19 mouse cellular contexts compared by ENCODE assay signal in genomic region chr13:85863745-85864144, GRCm38 (mm10).
DNase-seq lines count a peak whose midpoint lies in the region; ATAC-seq and TF ChIP-seq lines count a peak whose summit lies in the region.
"Had no signal": no experiment of that assay in that cellular context is flagged by ENCODE, and none has a peak within 500 bp of the region (broad histone marks: within the 10 kb centered on the region; RNA-seq: fewer than 3 reads in every experiment).

No protein-coding gene starts in this region.

- H3K27ac ChIP-seq in forebrain, embryonic 15.5 days (replicated peaks): no peak overlapping the region
- no peak overlapping the region for H3K27ac ChIP-seq in forebrain, embryonic 10.5 days
- H3K27ac ChIP-seq in forebrain, postnatal 0 days (ENCODE audit: low read depth, low read length): no peak overlapping the region
- no peak overlapping the region for H3K27ac ChIP-seq in intestine, embryonic 15.5 days
- H3K27ac ChIP-seq: embryonic facial prominence, embryonic 12.5 days; hindbrain, embryonic 10.5 days; hindbrain, embryonic 14.5 days had no signal

- no peaks in the 10 kb centered on the region for H3K4me1 ChIP-seq in forebrain, embryonic 15.5 days
- H3K4me1 ChIP-seq in forebrain, embryonic 10.5 days: no peaks in the 10 kb centered on the region
- no peaks in the 10 kb centered on the region for H3K4me1 ChIP-seq in forebrain, postnatal 0 days (ENCODE audit: insufficient read depth)
- no peaks in the 10 kb centered on the region for H3K4me1 ChIP-seq in intestine, embryonic 15.5 days (replicated peaks)
- H3K4me1 ChIP-seq: embryonic facial prominence, embryonic 12.5 days; heart, embryonic 12.5 days; hindbrain, embryonic 10.5 days had no signal

- TF ChIP-seq CTCF in forebrain, postnatal 0 days (IDR thresholded peaks at IDR 0.05; ENCODE audit: low read depth): no peak

- H3K4me2 ChIP-seq in forebrain, embryonic 15.5 days (replicated peaks): no peak overlapping the region
- no peak overlapping the region for H3K4me2 ChIP-seq in forebrain, postnatal 0 days (ENCODE audit: low read depth)
- H3K4me2 ChIP-seq in intestine, embryonic 15.5 days (replicated peaks): no peak overlapping the region
- H3K4me2 ChIP-seq: embryonic facial prominence, embryonic 12.5 days; heart, embryonic 12.5 days; hindbrain, embryonic 14.5 days had no signal

- peak; percentile 88 for ATAC-seq in forebrain, embryonic 15.5 days (replicated peaks)
- ATAC-seq in forebrain, postnatal 0 days: peak; percentile 69
- ATAC-seq in intestine, embryonic 15.5 days: no peak
- ATAC-seq: activated CD4-positive, CD25-positive, alpha-beta regulatory T cell, adult 4 months; intestine, embryonic 16.5 days; Patski had no signal

- 50% methylated on average over 2 of the region's 2 CpGs for WGBS in forebrain, embryonic 15.5 days
- 90% methylated on average over 2 of the region's 2 CpGs for WGBS in forebrain, embryonic 10.5 days
- WGBS in forebrain, postnatal 0 days: 52% methylated on average over 2 of the region's 2 CpGs
- WGBS in intestine, embryonic 15.5 days: 77% methylated on average over 2 of the region's 2 CpGs

- no peaks in the 10 kb centered on the region for H3K9me3 ChIP-seq in forebrain, embryonic 15.5 days
- no peaks in the 10 kb centered on the region for H3K9me3 ChIP-seq in forebrain, embryonic 10.5 days
- H3K9me3 ChIP-seq in forebrain, postnatal 0 days (ENCODE audit: low read length): no peaks in the 10 kb centered on the region
- H3K9me3 ChIP-seq in intestine, embryonic 15.5 days: no peaks in the 10 kb centered on the region
- H3K9me3 ChIP-seq: embryonic facial prominence, embryonic 12.5 days; heart, embryonic 12.5 days; hindbrain, embryonic 10.5 days had no signal

- no peak overlapping the region for H3K4me3 ChIP-seq in forebrain, embryonic 15.5 days
- H3K4me3 ChIP-seq in forebrain, embryonic 10.5 days: no peak overlapping the region
- no peak overlapping the region for H3K4me3 ChIP-seq in forebrain, postnatal 0 days (ENCODE audit: low read depth, low read length)
- no peak overlapping the region for H3K4me3 ChIP-seq in intestine, embryonic 15.5 days (replicated peaks)
- H3K4me3 ChIP-seq: embryonic facial prominence, embryonic 12.5 days; heart, embryonic 12.5 days; hindbrain, embryonic 10.5 days had no signal

- no peak overlapping the region for H3K9ac ChIP-seq in forebrain, embryonic 15.5 days (replicated peaks)
- H3K9ac ChIP-seq in forebrain, postnatal 0 days: no peak overlapping the region
- H3K9ac ChIP-seq in intestine, embryonic 15.5 days: no peak overlapping the region
- H3K9ac ChIP-seq: embryonic facial prominence, embryonic 12.5 days; heart, embryonic 12.5 days; hindbrain, embryonic 14.5 days had no signal

- no peak for DNase-seq in forebrain, embryonic 10.5 days (ENCODE audit: extremely low spot score, low spot score)
- DNase-seq in layer of hippocampus, adult 9-10 months (ENCODE audit: low spot score): peak; percentile 9
- no peak for DNase-seq in layer of hippocampus, adult 11-12 months (ENCODE audit: low spot score)
- DNase-seq in forebrain, postnatal 0 days: peak; percentile 43
- DNase-seq: adrenal gland, postnatal 14 days; cerebellum, adult 11 months; cerebellum, adult 9-10 months; cerebellum, postnatal 25 days; gastrocnemius, postnatal 25 days had no signal

- no peaks in the 10 kb centered on the region for H3K36me3 ChIP-seq in forebrain, embryonic 15.5 days
- no peaks in the 10 kb centered on the region for H3K36me3 ChIP-seq in forebrain, embryonic 10.5 days (replicated peaks)
- H3K36me3 ChIP-seq in forebrain, postnatal 0 days (ENCODE audit: insufficient read depth): no peaks in the 10 kb centered on the region
- no peaks in the 10 kb centered on the region for H3K36me3 ChIP-seq in intestine, embryonic 15.5 days
- H3K36me3 ChIP-seq: embryonic facial prominence, embryonic 12.5 days; heart, embryonic 12.5 days; hindbrain, embryonic 10.5 days had no signal

- no peaks in the 10 kb centered on the region for H3K27me3 ChIP-seq in forebrain, embryonic 15.5 days
- H3K27me3 ChIP-seq in forebrain, embryonic 10.5 days (ENCODE audit: poor library complexity, severe bottlenecking): no peaks in the 10 kb centered on the region
- H3K27me3 ChIP-seq in forebrain, postnatal 0 days (ENCODE audit: insufficient read depth, low read length): no peaks in the 10 kb centered on the region
- H3K27me3 ChIP-seq in intestine, embryonic 15.5 days (replicated peaks): no peaks in the 10 kb centered on the region
- H3K27me3 ChIP-seq: CH12.LX; embryonic facial prominence, embryonic 12.5 days; heart, embryonic 12.5 days; Patski had no signal

Comparison
In these comparisons a context has a peak if more than half of its experiments do, and no peak if none do; other contexts are left out.
1. DNase-seq: peak in layer of hippocampus, adult 9-10 months (single experiment) and forebrain, postnatal 0 days (single experiment); none in forebrain, embryonic 10.5 days (single experiment) and layer of hippocampus, adult 11-12 months (single experiment).